Mouse (Mus musculus) heart, postnatal 0 days (tissue): ENCODE measurements around the gene Ttc19. TPM values are rescaled to one million over a fixed set of nuclear protein-coding genes. Genes with fewer than 3 reads are reported as not detected.
A peak's percentile ranks its signal among the peaks of the same experiment; 100 is the strongest.
"Not testable (repeated sequence)": the region's sequence is repeated elsewhere in the genome, so short reads cannot be mapped to it uniquely, and the experiment has no call there.

ENCODE experiments used
- ATAC-seq: fragments of 200-750 bp; cut with Nextera tagmentation; 2 replicates; pipeline ENCODE4 v1.8.0; 2017; ENCODE audit warnings: low read depth, moderate number of reproducible peaks, moderate library complexity; ENCODE audit not compliant: insufficient read depth
- DNase-seq: peaks from one replicate; pipeline ENCODE4 v3.0.0-alpha.2; 2016; ENCODE audit warnings: low spot score
- H3K27ac ChIP-seq: fragments of 300-500 bp; sonication (generic); 2 replicates; pipeline ENCODE4 v1.5.1; 2014; ENCODE audit warnings: low read depth, mild to moderate bottlenecking
- H3K27me3 ChIP-seq: fragments of 300-500 bp; sonication (generic); 2 replicates; pipeline ENCODE4 v1.6.1; 2014; ENCODE audit warnings: low read length, mixed read lengths; ENCODE audit not compliant: control insufficient read depth, insufficient read depth
- H3K36me3 ChIP-seq: fragments of 300-500 bp; sonication (generic); replicated peaks from 2 replicates; pipeline ENCODE4 v1.6.1; 2014; ENCODE audit warnings: low read length, mixed read lengths; ENCODE audit not compliant: control insufficient read depth, insufficient read depth
- H3K4me1 ChIP-seq: fragments of 300-500 bp; sonication (generic); 2 replicates; pipeline ENCODE4 v1.6.1; 2014; ENCODE audit warnings: antibody characterized with exemption; ENCODE audit not compliant: control insufficient read depth, insufficient read depth
- H3K4me2 ChIP-seq: fragments of 300-500 bp; sonication (generic); 2 replicates; pipeline ENCODE4 v1.6.1; 2014; ENCODE audit warnings: low read depth, mild to moderate bottlenecking, low read length, moderate library complexity
- H3K4me3 ChIP-seq: fragments of 300-500 bp; sonication (generic); 2 replicates; pipeline ENCODE4 v1.5.1; 2014; ENCODE audit warnings: low read depth, low read length
- H3K9ac ChIP-seq: fragments of 300-500 bp; sonication (generic); replicated peaks from 2 replicates; pipeline ENCODE4 v1.6.1; 2014; ENCODE audit warnings: low read depth, low read length, mixed read lengths
- H3K9me3 ChIP-seq: fragments of 300-500 bp; sonication (generic); replicated peaks from 2 replicates; pipeline ENCODE4 v1.6.1; 2016; ENCODE audit warnings: low read length; ENCODE audit not compliant: control insufficient read depth
- CTCF ChIP-seq: IDR thresholded peaks from 2 replicates; pipeline ENCODE4 v1.5.1; 2016; ENCODE audit warnings: antibody characterized with exemption, control low read depth, low read depth
- EP300 ChIP-seq: IDR thresholded peaks from 2 replicates; pipeline ENCODE4 v1.6.1; 2016; ENCODE audit warnings: antibody characterized with exemption, low read depth
- WGBS: fragments of 180-500 bp; shearing (Covaris S2); extraction: QIAGEN DNeasy Blood & Tissue Kit; methylation state at CpG from one replicate; pipeline ENCODE4 v1.1.7; 2014; 5-methylcytosine and 5-hydroxymethylcytosine counted together
- polyA plus RNA-seq: library from polyadenylated mRNA; unstranded; fragments of >200 nt; fragmentation: Nextera tagmentation; extraction: Ambion mirVana; gene quantifications from 2 replicates; pipeline ENCODE4 v1.2.1, GENCODE M21; 2015
- total RNA-seq: library from RNA; depleted of rRNA; stranded (reverse); fragments of >200 nt; gene quantifications from 2 replicates; pipeline ENCODE4 v1.2.3, GENCODE M21; 2014; ENCODE audit warnings: low replicate concordance

The Ttc19 gene
- total and polyA plus RNA-seq, 2 experiments from 2014 or later, result 21.3 to 31.2 TPM

DNA sequence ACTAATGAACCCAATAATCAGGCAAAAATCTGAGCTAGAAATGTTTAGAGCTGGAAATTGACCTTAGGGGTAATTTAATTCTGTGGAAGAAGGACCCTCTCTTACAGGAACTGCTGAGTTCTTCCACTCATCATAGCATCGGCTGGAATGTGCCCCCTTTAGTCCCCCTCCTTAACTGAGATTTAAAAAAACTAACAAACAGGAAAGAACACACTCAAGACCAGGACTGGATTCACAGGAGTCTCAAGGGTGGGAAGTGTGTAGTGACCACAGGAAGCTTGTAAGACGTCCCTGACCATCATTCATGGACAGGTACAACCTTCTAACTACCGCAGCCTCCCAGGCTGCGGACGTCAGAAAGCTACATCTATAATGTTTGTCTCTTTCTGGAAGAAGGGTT is 10.4 kb upstream of the Ttc19 start:
- Histone ChIP-seq H3K4me1 (no peaks in the 10 kb centered on the region), H3K9ac (no peak overlapping the region), H3K9me3 (no peaks in the 10 kb centered on the region), H3K4me2 (no peak overlapping the region), H3K36me3 (no peaks in the 10 kb centered on the region), H3K27me3 (no peaks in the 10 kb centered on the region), H3K27ac (no peak overlapping the region), H3K4me3 (no peak overlapping the region)
- WGBS, result 58% methylated on average over 5 of the region's 5 CpGs
- ATAC-seq (no peak), DNase-seq (no peak)
- TF ChIP-seq EP300 (no peak), CTCF (no peak)

GRCm38 (mm10) chr11:62277086-62277485 is 4.2 kb upstream of the Ttc19 start:
- H3K27ac ChIP-seq, result no peak overlapping the region
- WGBS, result 46% methylated on average over 8 of the region's 8 CpGs
- DNase-seq, result no peak
- H3K4me3 ChIP-seq, result no peak overlapping the region
- H3K27me3 ChIP-seq, result no peaks in the 10 kb centered on the region
- H3K36me3 ChIP-seq, result no peaks in the 10 kb centered on the region
- H3K4me1 ChIP-seq, result 0 out of 2 replicates have a peak, but pooled peaks cover 3% of the 10 kb centered on the region
- TF ChIP-seq CTCF, result no peak
- no peak for TF ChIP-seq EP300
- H3K4me2 ChIP-seq, result no peak overlapping the region
- no peak for ATAC-seq
- H3K9ac ChIP-seq, result no peak overlapping the region
- no peaks in the 10 kb centered on the region for H3K9me3 ChIP-seq

- Histone ChIP-seq H3K27ac (no peak overlapping the region), H3K4me2 (no peak overlapping the region), H3K4me1 (0 out of 2 replicates have a peak, but pooled peaks cover 5% of the 10 kb centered on the region), H3K36me3 (no peaks in the 10 kb centered on the region), H3K27me3 (no peaks in the 10 kb centered on the region), H3K9ac (no peak overlapping the region), H3K4me3 (no peak overlapping the region), H3K9me3 (no peaks in the 10 kb centered on the region)
- 8% methylated on average over 5 of the region's 5 CpGs for WGBS
- TF ChIP-seq CTCF, result peak; percentile 75
- TF ChIP-seq EP300, result no peak
- DNase-seq (peak; percentile 55), ATAC-seq (no peak)
Measured at GRCm38 (mm10) chr11:62278027-62278426, 3.2 kb upstream of the Ttc19 start.

DNA sequence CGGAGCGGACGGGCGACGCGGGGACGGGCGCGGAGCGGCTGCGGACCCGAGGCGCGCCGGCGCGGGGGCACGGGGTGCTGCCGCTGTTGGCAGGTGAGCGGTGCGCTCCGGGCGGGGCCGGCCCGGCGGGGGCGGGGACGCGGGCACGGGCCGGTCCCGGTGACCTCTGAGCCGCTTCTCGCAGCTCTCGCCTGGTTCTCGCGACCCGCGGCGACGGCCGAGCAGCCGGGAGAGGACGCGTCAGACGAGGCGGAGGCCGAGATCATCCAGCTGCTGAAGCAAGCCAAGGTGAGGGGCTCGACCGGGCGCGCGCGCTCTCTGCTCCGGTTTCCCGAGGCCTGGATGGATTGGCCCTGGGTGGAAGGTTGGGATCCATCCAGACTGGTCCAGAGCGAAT is 326 bp downstream of the Ttc19 start:
- Histone ChIP-seq H3K9ac (peak overlapping the region; percentile 90), H3K4me3 (peak overlapping the region; percentile 94), H3K9me3 (no peaks in the 10 kb centered on the region), H3K27me3 (no peaks in the 10 kb centered on the region), H3K36me3 (peaks cover 29% of the 10 kb centered on the region), H3K4me2 (peak overlapping the region; percentile 65), H3K4me1 (0 out of 2 replicates have a peak, but pooled peaks cover 5% of the 10 kb centered on the region), H3K27ac (peak overlapping the region; percentile 93)
- DNase-seq, result peak; percentile 71
- peak; percentile 75 for ATAC-seq
- TF ChIP-seq EP300 (no peak), CTCF (no peak)
- WGBS, result 0% methylated on average over 34 of the region's 57 CpGs

- H3K27ac ChIP-seq, H3K9me3 ChIP-seq, H3K4me2 ChIP-seq, ATAC-seq, H3K9ac ChIP-seq, H3K4me3 ChIP-seq, H3K4me1 ChIP-seq, H3K27me3 ChIP-seq, DNase-seq: not testable (repeated sequence)
- 94% methylated on average over 3 of the region's 3 CpGs for WGBS
- H3K36me3 ChIP-seq, result peaks cover 46% of the 10 kb centered on the region
Measured at GRCm38 (mm10) chr11:62284020-62284419, 2.7 kb downstream of the Ttc19 start.

DNA sequence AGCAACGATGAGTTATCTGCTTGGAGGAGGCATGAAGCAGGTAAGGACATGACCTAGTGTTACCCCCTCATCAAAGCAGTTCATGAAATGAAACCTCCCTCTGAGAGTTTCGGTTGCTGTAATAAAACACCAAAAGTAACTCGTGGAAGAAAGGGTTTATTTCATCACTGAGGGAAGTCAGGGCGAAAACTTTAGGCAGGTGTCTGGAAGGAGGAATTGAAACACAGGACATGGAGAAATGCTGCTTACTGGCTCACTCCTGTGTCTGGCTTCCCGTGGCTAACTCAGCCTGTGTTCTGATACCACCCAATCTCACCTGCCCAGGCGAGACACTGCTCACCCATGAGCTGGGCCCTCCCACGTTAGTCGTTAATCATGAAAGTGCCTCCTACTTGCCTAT is 3.7 kb downstream of the Ttc19 start:
- no peak for ATAC-seq
- Histone ChIP-seq H3K27ac (no peak overlapping the region), H3K4me2 (no peak overlapping the region), H3K4me3 (no peak overlapping the region), H3K36me3 (peaks cover 55% of the 10 kb centered on the region), H3K27me3 (no peaks in the 10 kb centered on the region), H3K9me3 (no peaks in the 10 kb centered on the region), H3K9ac (no peak overlapping the region), H3K4me1 (0 out of 2 replicates have a peak, but pooled peaks cover 5% of the 10 kb centered on the region)
- TF ChIP-seq EP300, result no peak
- WGBS, result 92% methylated on average over 8 of the region's 8 CpGs
- no peak for DNase-seq
